Mouse (Mus musculus): ENCODE measurements at regions not wholly inside any gene's neighbourhood (a gene's known extent, or its start where the extent isn't known, plus 50 kb on each side); places are given as distances from the start of the nearest gene placed in this dataset.

- DNase-seq (ENCODE audit: low read depth, low spot score) (no peak), ATAC-seq (no peak)
- CTCF ChIA-PET, result no interaction called here
- no peak for TF ChIP-seq CTCF (IDR thresholded peaks at IDR 0.05)
- in situ Hi-C loops (cut with MboI; ENCODE audit: low pct_unique_long_range_greater_than_20kb), result no loop called here
- POLR2A ChIA-PET, result no interaction called here
- no peaks in the 10 kb centered on the region for H3K27me3 ChIP-seq
These were observed 188.0 kb upstream of the Plppr1 start for GRCm38 (mm10) chr4:48871105-48871504.

GRCm38 (mm10) chr4:48889074-48889592, 169.9 kb upstream of the Plppr1 start:
- H3K27me3 ChIP-seq, result no peaks in the 10 kb centered on the region
- DNase-seq (ENCODE audit: low read depth, low spot score) (no peak), ATAC-seq (no peak)
- no peak for TF ChIP-seq CTCF (IDR thresholded peaks at IDR 0.05)
- ChIA-PET POLR2A (no interaction called here), CTCF (no interaction called here)
- in situ Hi-C loops (cut with MboI; ENCODE audit: low pct_unique_long_range_greater_than_20kb), result loop anchor here (10.0 kb wide), 1 partner anchor 114 kb away; no protein-coding TSS in a partner anchor

- POLR2A ChIA-PET, result no interaction called here
- CTCF ChIA-PET, result no interaction called here
- no peak for TF ChIP-seq CTCF (IDR thresholded peaks at IDR 0.05)
- no peaks in the 10 kb centered on the region for H3K27me3 ChIP-seq
- in situ Hi-C loops (cut with MboI; ENCODE audit: low pct_unique_long_range_greater_than_20kb), result no loop called here
- DNase-seq (ENCODE audit: low read depth, low spot score) (no peak), ATAC-seq (no peak)
These were observed 154.5 kb upstream of the Plppr1 start for GRCm38 (mm10) chr4:48904551-48904950.

- no peak for TF ChIP-seq CTCF (IDR thresholded peaks at IDR 0.05)
- POLR2A ChIA-PET, result no interaction called here
- no peaks in the 10 kb centered on the region for H3K27me3 ChIP-seq
- CTCF ChIA-PET, result no interaction called here
- DNase-seq (ENCODE audit: low read depth, low spot score), result no peak
- peak; percentile 57 for ATAC-seq
- in situ Hi-C loops (cut with MboI; ENCODE audit: low pct_unique_long_range_greater_than_20kb), result loop anchor here (5.0 kb wide), 1 partner anchor 37 kb away; no protein-coding TSS in a partner anchor
These were observed 153.7 kb upstream of the Plppr1 start for GRCm38 (mm10) chr4:48905196-48905867.

- POLR2A ChIA-PET, result no interaction called here
- DNase-seq (ENCODE audit: low read depth, low spot score) (no peak), ATAC-seq (no peak)
- no peak for TF ChIP-seq CTCF (IDR thresholded peaks at IDR 0.05)
- CTCF ChIA-PET, result no interaction called here
- in situ Hi-C loops (cut with MboI; ENCODE audit: low pct_unique_long_range_greater_than_20kb), result loop anchor here (5.0 kb wide), 1 partner anchor 33 kb away; no protein-coding TSS in a partner anchor
- no peaks in the 10 kb centered on the region for H3K27me3 ChIP-seq
These were observed 149.9 kb upstream of the Plppr1 start for GRCm38 (mm10) chr4:48909161-48909560.

GRCm38 (mm10) chr4:48913301-48913700, 145.8 kb upstream of the Plppr1 start:
- no peaks in the 10 kb centered on the region for H3K27me3 ChIP-seq
- no peak for TF ChIP-seq CTCF (IDR thresholded peaks at IDR 0.05)
- ATAC-seq, result no peak
- no peak for DNase-seq (ENCODE audit: low read depth, low spot score)
- POLR2A ChIA-PET, result no interaction called here
- CTCF ChIA-PET, result interaction anchor here (1.2 kb wide), 1 partner anchor 57 kb away, joined by 3 read pairs; no protein-coding TSS in a partner anchor
- in situ Hi-C loops (cut with MboI; ENCODE audit: low pct_unique_long_range_greater_than_20kb), result no loop called here

- no peak for DNase-seq (ENCODE audit: low read depth, low spot score)
- no peak for TF ChIP-seq CTCF (IDR thresholded peaks at IDR 0.05)
- in situ Hi-C loops (cut with MboI; ENCODE audit: low pct_unique_long_range_greater_than_20kb), result no loop called here
- no peaks in the 10 kb centered on the region for H3K27me3 ChIP-seq
- POLR2A ChIA-PET, result no interaction called here
- ATAC-seq, result no peak
- CTCF ChIA-PET, result interaction anchor here (1.2 kb wide), 1 partner anchor 9 kb away, joined by 4 read pairs; no protein-coding TSS in a partner anchor
These were observed 134.3 kb upstream of the Plppr1 start for GRCm38 (mm10) chr4:48924576-48925459.

GRCm38 (mm10) chr4:48938420-48938819, 120.7 kb upstream of the Plppr1 start:
- no peak for ATAC-seq
- POLR2A ChIA-PET, result no interaction called here
- no peak for TF ChIP-seq CTCF (IDR thresholded peaks at IDR 0.05)
- DNase-seq (ENCODE audit: low read depth, low spot score), result no peak
- CTCF ChIA-PET, result no interaction called here
- in situ Hi-C loops (cut with MboI; ENCODE audit: low pct_unique_long_range_greater_than_20kb), result no loop called here
- H3K27me3 ChIP-seq, result no peaks in the 10 kb centered on the region

- TF ChIP-seq CTCF (IDR thresholded peaks at IDR 0.05), result no peak
- DNase-seq (ENCODE audit: low read depth, low spot score) (no peak), ATAC-seq (no peak)
- POLR2A ChIA-PET, result no interaction called here
- CTCF ChIA-PET, result no interaction called here
- in situ Hi-C loops (cut with MboI; ENCODE audit: low pct_unique_long_range_greater_than_20kb), result no loop called here
- no peaks in the 10 kb centered on the region for H3K27me3 ChIP-seq
These were observed 120.2 kb upstream of the Plppr1 start for GRCm38 (mm10) chr4:48938892-48939291.

- no peak for TF ChIP-seq CTCF (IDR thresholded peaks at IDR 0.05)
- CTCF ChIA-PET, result no interaction called here
- in situ Hi-C loops (cut with MboI; ENCODE audit: low pct_unique_long_range_greater_than_20kb), result no loop called here
These were observed 113.7 kb upstream of the Plppr1 start for GRCm38 (mm10) chr4:48945266-48945818.

GRCm38 (mm10) chr4:48952965-48953364, 106.1 kb upstream of the Plppr1 start:
- ATAC-seq (no peak), DNase-seq (ENCODE audit: low read depth, low spot score) (no peak)
- CTCF ChIA-PET, result no interaction called here
- TF ChIP-seq CTCF (IDR thresholded peaks at IDR 0.05), result no peak
- in situ Hi-C loops (cut with MboI; ENCODE audit: low pct_unique_long_range_greater_than_20kb), result no loop called here
- POLR2A ChIA-PET, result no interaction called here
- H3K27me3 ChIP-seq, result no peaks in the 10 kb centered on the region

More at GRCm38 (mm10) chr4:48945266-48945818, 113.7 kb upstream of the Plppr1 start:
- no peak for ATAC-seq
- POLR2A ChIA-PET, result no interaction called here
- DNase-seq (ENCODE audit: low read depth, low spot score), result no peak
- no peaks in the 10 kb centered on the region for H3K27me3 ChIP-seq

All from Patski (cell line).